Mouse (Mus musculus): ENCODE measurements at regions not wholly inside any gene's neighbourhood (a gene's known extent, or its start where the extent isn't known, plus 50 kb on each side); places are given as distances from the start of the nearest gene placed in this dataset.

DNA sequence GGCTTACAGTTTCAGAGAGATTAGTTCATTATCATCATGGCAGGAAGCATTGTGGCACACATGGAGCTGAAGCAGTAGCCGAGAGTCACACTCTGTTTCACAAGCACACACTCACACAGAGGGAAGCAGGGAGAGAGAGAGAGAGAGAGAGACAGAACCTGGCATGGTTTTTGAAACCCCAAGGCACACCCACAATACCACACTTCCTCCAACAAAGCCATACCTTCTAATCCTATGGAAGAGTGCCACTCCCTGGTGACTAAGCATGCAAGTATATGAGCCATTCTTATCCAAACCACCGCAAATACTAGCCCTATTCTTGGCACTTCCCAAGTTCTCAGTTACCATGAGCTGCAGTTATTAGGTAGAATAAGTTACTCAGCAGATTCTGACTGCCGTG lies 82.5 kb upstream of the Slc38a4 start:
- DNase-seq (ENCODE audit: low read depth, low spot score), result no peak
- 74% methylated on average over 3 of the region's 3 CpGs for WGBS

- peak; percentile 7 for DNase-seq (ENCODE audit: low read depth, low spot score)
Observed at GRCm38 (mm10) chr15:97135291-97135690, 79.5 kb upstream of the Slc38a4 start.

DNA sequence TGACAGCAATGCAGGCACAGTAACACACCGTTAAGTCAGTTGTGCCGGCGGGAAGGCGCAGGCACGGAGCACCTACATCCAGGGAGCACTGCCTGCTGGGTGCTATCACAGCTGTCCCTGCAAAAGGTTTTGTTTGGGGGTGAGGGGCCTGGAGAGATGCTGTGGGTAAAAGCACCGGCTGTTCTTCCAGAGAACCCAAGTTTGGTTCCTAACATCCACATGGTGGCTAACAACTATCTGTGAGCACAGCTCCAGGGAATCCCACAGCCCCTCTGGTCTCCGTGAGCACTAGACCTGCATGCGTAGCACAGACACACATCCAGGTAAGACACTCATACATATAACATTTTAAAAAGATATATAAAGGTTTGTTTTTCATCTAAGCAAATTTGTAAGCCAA lies 72.0 kb upstream of the Slc38a4 start:
- DNase-seq (ENCODE audit: low read depth, low spot score), result no peak
- 92% methylated on average over 8 of the region's 8 CpGs for WGBS

More at GRCm38 (mm10) chr15:97135291-97135690, 79.5 kb upstream of the Slc38a4 start:
- WGBS, result 7% methylated on average over 11 of the region's 11 CpGs

- no peak for DNase-seq (ENCODE audit: low read depth, low spot score)
- 82% methylated on average over 15 of the region's 15 CpGs for WGBS
Observed at GRCm38 (mm10) chr15:97125836-97126822, 70.4 kb upstream of the Slc38a4 start.

- 89% methylated on average over 6 of the region's 6 CpGs for WGBS
- DNase-seq (ENCODE audit: low read depth, low spot score), result no peak
Observed at GRCm38 (mm10) chr15:97122263-97122662, 66.5 kb upstream of the Slc38a4 start.

- no peak for DNase-seq (ENCODE audit: low read depth, low spot score)
- WGBS, result 79% methylated on average over 19 of the region's 19 CpGs
Observed at GRCm38 (mm10) chr15:97112452-97113200, 56.9 kb upstream of the Slc38a4 start.

GRCm38 (mm10) chr15:97111320-97112192 lies 55.8 kb upstream of the Slc38a4 start:
- DNase-seq (ENCODE audit: low read depth, low spot score), result no peak
- WGBS, result 61% methylated on average over 11 of the region's 11 CpGs

DNA sequence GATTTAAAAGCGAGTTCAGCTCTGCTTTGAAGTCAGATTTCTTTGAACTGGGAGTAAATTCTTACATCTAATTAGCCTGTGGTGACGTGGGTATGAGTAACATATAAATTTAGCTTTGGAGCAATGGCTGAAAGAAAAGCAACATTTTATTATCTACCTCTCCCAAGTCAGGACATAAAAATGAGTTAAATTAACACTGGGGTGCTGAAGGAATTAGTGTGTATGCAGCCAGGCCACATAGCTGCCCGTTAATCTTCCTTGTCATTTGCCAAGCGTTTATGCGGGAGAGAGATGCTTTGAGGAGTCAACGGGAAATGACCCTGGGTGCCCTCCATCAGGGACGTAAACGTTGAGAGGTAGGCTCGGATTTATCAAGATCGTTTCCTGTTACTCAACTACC lies 52.0 kb upstream of the Slc38a4 start:
- no peak for DNase-seq (ENCODE audit: low read depth, low spot score)
- WGBS, result 27% methylated on average over 10 of the region's 10 CpGs

- 84% methylated on average over 6 of the region's 6 CpGs for WGBS
- DNase-seq (ENCODE audit: low read depth, low spot score), result no peak
Observed at GRCm38 (mm10) chr15:97106556-97106955, 50.8 kb upstream of the Slc38a4 start.

Data from large intestine, adult 2 months (tissue).